Mouse (Mus musculus): ENCODE results near the gene Pank3.

DNA sequence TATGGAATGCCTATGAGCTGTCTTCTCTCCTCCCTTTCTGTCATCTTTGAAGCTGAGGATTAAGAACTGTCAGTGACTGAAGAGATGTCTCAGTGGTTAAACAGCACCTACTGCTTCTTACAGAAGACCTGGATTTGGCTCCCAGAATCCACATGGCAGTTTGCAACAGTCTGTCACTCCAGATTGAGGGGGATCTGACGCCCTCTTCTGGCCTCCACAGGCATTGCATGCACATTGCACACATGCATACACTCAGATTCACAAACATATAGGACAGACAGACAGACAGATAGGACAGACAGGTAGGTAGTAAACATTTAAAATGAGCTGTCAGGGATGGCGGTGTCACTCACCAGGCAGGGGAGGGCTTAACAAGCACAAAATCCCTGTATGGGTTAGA, 32.5 kb upstream of the Pank3 start:
- TF ChIP-seq CTCF (IDR thresholded peaks at IDR 0.05; ENCODE audit: control insufficient read depth, insufficient read depth, insufficient read length) (no peak), MAX (IDR thresholded peaks at IDR 0.05) (no peak), CEBPB (IDR thresholded peaks at IDR 0.05; ENCODE audit: low read depth) (no peak)

All from C2C12 (cell line).